Mouse (Mus musculus) embryonic fibroblast, embryonic 13.5 days (primary cell): ENCODE measurements around the gene Ctnna3.

Experiments used
- CTCF ChIP-seq: IDR thresholded peaks from 2 replicates; pipeline ENCODE4 v1.5.1; 2011; ENCODE audit warnings: mild to moderate bottlenecking, control low read depth, low read length, moderate library complexity, borderline replicate concordance; ENCODE audit not compliant: insufficient read depth
- POLR2A ChIP-seq: IDR thresholded peaks from 2 replicates; pipeline ENCODE4 v1.6.1; 2011; ENCODE audit warnings: low read depth, mild to moderate bottlenecking, control low read depth, low read length, moderate library complexity

DNA sequence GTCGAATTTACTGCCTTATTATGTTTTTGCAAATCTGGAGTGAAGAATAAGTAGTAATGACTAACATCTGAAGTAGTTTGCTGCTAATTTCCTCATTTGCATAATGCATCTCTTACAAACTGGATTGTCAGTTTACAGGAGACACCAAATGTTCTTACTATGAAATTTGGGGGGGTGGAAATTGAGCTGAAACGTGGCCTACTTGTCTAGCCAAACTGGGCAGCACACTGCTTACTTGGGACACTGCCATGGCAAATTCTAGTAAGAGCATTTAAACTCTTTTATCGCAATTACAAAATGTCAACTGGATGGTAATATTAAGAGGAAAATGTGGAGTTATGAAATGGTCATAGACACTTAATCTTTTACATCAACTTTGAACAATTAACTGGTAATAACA is 716.6 kb downstream of the Ctnna3 start:
- no peak for TF ChIP-seq CTCF
- no peak for TF ChIP-seq POLR2A
